Mouse (Mus musculus) bone marrow macrophage, adult 2 months (primary cell): ENCODE results near the gene Cradd.

Experiments
- CTCF ChIP-seq: IDR thresholded peaks from 2 replicates; pipeline ENCODE4 v1.5.1; 2012; ENCODE audit warnings: low read depth, mild to moderate bottlenecking, low read length, moderate library complexity
- POLR2A ChIP-seq: IDR thresholded peaks from 2 replicates; pipeline ENCODE4 v1.6.1; 2012; ENCODE audit warnings: mild to moderate bottlenecking, low read depth, low read length, borderline replicate concordance

DNA sequence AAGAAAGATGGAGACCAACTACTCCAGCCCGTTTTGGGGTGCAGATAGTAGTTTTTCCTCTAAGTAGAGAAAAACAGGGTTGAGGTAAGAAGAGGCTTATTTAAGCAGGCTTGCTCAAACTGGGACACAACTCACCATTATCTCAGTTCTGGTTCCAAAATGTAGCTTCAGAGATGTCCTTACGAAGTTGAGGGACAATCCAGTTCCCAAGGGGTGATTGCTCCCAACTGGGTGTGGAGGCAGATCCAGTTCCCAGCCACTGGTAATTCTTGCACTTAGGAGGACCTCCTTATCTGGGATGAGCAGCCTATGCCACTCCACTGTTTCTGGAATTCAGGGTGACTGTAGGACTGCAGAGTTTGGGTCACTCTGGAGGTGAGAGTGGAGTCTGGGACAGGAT lies 159.0 kb downstream of the Cradd start:
- TF ChIP-seq CTCF: no peak
- no peak for TF ChIP-seq POLR2A
